Mouse (Mus musculus): ENCODE data around the gene Aimp1. TPM values are rescaled to one million over a fixed set of nuclear protein-coding genes. Genes with fewer than 3 reads are reported as not detected.

The Aimp1 gene
- polyA plus RNA-seq, 1 experiment = 59.6 TPM

- H3K4me3 ChIP-seq (ENCODE audit: insufficient read depth, low read length) = no peak overlapping the region
- no peak overlapping the region for H3K27ac ChIP-seq (ENCODE audit: insufficient read depth, low read length)
- no peaks in the 10 kb centered on the region for H3K4me1 ChIP-seq (ENCODE audit: control insufficient read depth, insufficient read depth, low read length)
- TF ChIP-seq POLR2A (IDR thresholded peaks at IDR 0.05; ENCODE audit: extremely low read depth, insufficient read depth, low read length) (no peak), CTCF (IDR thresholded peaks at IDR 0.05; ENCODE audit: extremely low read depth, insufficient read depth, low read length) (no peak)
Measured at GRCm38 (mm10) chr3:132655955-132656354, 28.2 kb downstream of the Aimp1 start.

GRCm38 (mm10) chr3:132653959-132654358, 30.2 kb downstream of the Aimp1 start:
- TF ChIP-seq POLR2A (IDR thresholded peaks at IDR 0.05; ENCODE audit: extremely low read depth, insufficient read depth, low read length) (no peak), CTCF (IDR thresholded peaks at IDR 0.05; ENCODE audit: extremely low read depth, insufficient read depth, low read length) (no peak)
- no peak overlapping the region for H3K4me3 ChIP-seq (ENCODE audit: insufficient read depth, low read length)
- H3K4me1 ChIP-seq (ENCODE audit: control insufficient read depth, insufficient read depth, low read length) = no peaks in the 10 kb centered on the region
- H3K27ac ChIP-seq (ENCODE audit: insufficient read depth, low read length) = no peak overlapping the region

GRCm38 (mm10) chr3:132651776-132652175, 32.4 kb downstream of the Aimp1 start:
- no peak for TF ChIP-seq POLR2A (IDR thresholded peaks at IDR 0.05; ENCODE audit: extremely low read depth, insufficient read depth, low read length)
- no peak for TF ChIP-seq CTCF (IDR thresholded peaks at IDR 0.05; ENCODE audit: extremely low read depth, insufficient read depth, low read length)
- Histone ChIP-seq H3K27ac (ENCODE audit: insufficient read depth, low read length) (no peak overlapping the region), H3K4me3 (ENCODE audit: insufficient read depth, low read length) (no peak overlapping the region), H3K4me1 (ENCODE audit: control insufficient read depth, insufficient read depth, low read length) (no peaks in the 10 kb centered on the region)

GRCm38 (mm10) chr3:132650191-132650590, 34.0 kb downstream of the Aimp1 start:
- no peak overlapping the region for H3K4me3 ChIP-seq (ENCODE audit: insufficient read depth, low read length)
- TF ChIP-seq POLR2A (IDR thresholded peaks at IDR 0.05; ENCODE audit: extremely low read depth, insufficient read depth, low read length) = no peak
- no peak for TF ChIP-seq CTCF (IDR thresholded peaks at IDR 0.05; ENCODE audit: extremely low read depth, insufficient read depth, low read length)
- no peak overlapping the region for H3K27ac ChIP-seq (ENCODE audit: insufficient read depth, low read length)
- no peaks in the 10 kb centered on the region for H3K4me1 ChIP-seq (ENCODE audit: control insufficient read depth, insufficient read depth, low read length)

GRCm38 (mm10) chr3:132649368-132649767, 34.8 kb downstream of the Aimp1 start:
- Histone ChIP-seq H3K4me1 (ENCODE audit: control insufficient read depth, insufficient read depth, low read length) (no peaks in the 10 kb centered on the region), H3K4me3 (ENCODE audit: insufficient read depth, low read length) (no peak overlapping the region), H3K27ac (ENCODE audit: insufficient read depth, low read length) (no peak overlapping the region)
- TF ChIP-seq CTCF (IDR thresholded peaks at IDR 0.05; ENCODE audit: extremely low read depth, insufficient read depth, low read length) (no peak), POLR2A (IDR thresholded peaks at IDR 0.05; ENCODE audit: extremely low read depth, insufficient read depth, low read length) (no peak)

GRCm38 (mm10) chr3:132646814-132647213, 37.4 kb downstream of the Aimp1 start:
- TF ChIP-seq CTCF (IDR thresholded peaks at IDR 0.05; ENCODE audit: extremely low read depth, insufficient read depth, low read length) (no peak), POLR2A (IDR thresholded peaks at IDR 0.05; ENCODE audit: extremely low read depth, insufficient read depth, low read length) (no peak)
- Histone ChIP-seq H3K4me3 (ENCODE audit: insufficient read depth, low read length) (no peak overlapping the region), H3K27ac (ENCODE audit: insufficient read depth, low read length) (no peak overlapping the region), H3K4me1 (ENCODE audit: control insufficient read depth, insufficient read depth, low read length) (no peaks in the 10 kb centered on the region)

- no peak for TF ChIP-seq POLR2A (IDR thresholded peaks at IDR 0.05; ENCODE audit: extremely low read depth, insufficient read depth, low read length)
- no peak for TF ChIP-seq CTCF (IDR thresholded peaks at IDR 0.05; ENCODE audit: extremely low read depth, insufficient read depth, low read length)
- Histone ChIP-seq H3K4me3 (ENCODE audit: insufficient read depth, low read length) (no peak overlapping the region), H3K27ac (ENCODE audit: insufficient read depth, low read length) (no peak overlapping the region), H3K4me1 (ENCODE audit: control insufficient read depth, insufficient read depth, low read length) (no peaks in the 10 kb centered on the region)
Measured at GRCm38 (mm10) chr3:132644071-132644470, 40.1 kb downstream of the Aimp1 start.

- no peak overlapping the region for H3K4me3 ChIP-seq (ENCODE audit: insufficient read depth, low read length)
- no peak for TF ChIP-seq CTCF (IDR thresholded peaks at IDR 0.05; ENCODE audit: extremely low read depth, insufficient read depth, low read length)
- TF ChIP-seq POLR2A (IDR thresholded peaks at IDR 0.05; ENCODE audit: extremely low read depth, insufficient read depth, low read length) = no peak
- H3K4me1 ChIP-seq (ENCODE audit: control insufficient read depth, insufficient read depth, low read length) = no peaks in the 10 kb centered on the region
- H3K27ac ChIP-seq (ENCODE audit: insufficient read depth, low read length) = no peak overlapping the region
Measured at GRCm38 (mm10) chr3:132637080-132637479, 47.1 kb downstream of the Aimp1 start.

- H3K27ac ChIP-seq (ENCODE audit: insufficient read depth, low read length) = no peak overlapping the region
- H3K4me1 ChIP-seq (ENCODE audit: control insufficient read depth, insufficient read depth, low read length) = no peaks in the 10 kb centered on the region
- TF ChIP-seq CTCF (IDR thresholded peaks at IDR 0.05; ENCODE audit: extremely low read depth, insufficient read depth, low read length) (no peak), POLR2A (IDR thresholded peaks at IDR 0.05; ENCODE audit: extremely low read depth, insufficient read depth, low read length) (no peak)
- no peak overlapping the region for H3K4me3 ChIP-seq (ENCODE audit: insufficient read depth, low read length)
Measured at GRCm38 (mm10) chr3:132633261-132633660, 50.9 kb downstream of the Aimp1 start.

- H3K4me1 ChIP-seq (ENCODE audit: control insufficient read depth, insufficient read depth, low read length) = no peaks in the 10 kb centered on the region
- TF ChIP-seq CTCF (IDR thresholded peaks at IDR 0.05; ENCODE audit: extremely low read depth, insufficient read depth, low read length) = no peak
- TF ChIP-seq POLR2A (IDR thresholded peaks at IDR 0.05; ENCODE audit: extremely low read depth, insufficient read depth, low read length) = no peak
- no peak within 1 kb of the TSS for H3K27ac ChIP-seq (ENCODE audit: insufficient read depth, low read length)
- no peak within 1 kb of the TSS for H3K4me3 ChIP-seq (ENCODE audit: insufficient read depth, low read length)
Measured at GRCm38 (mm10) chr3:132629601-132630239, 54.5 kb downstream of the Aimp1 start, which contains the start of gene Gimd1. Gimd1 (plus strand) TSS chr3:132629820.
